Mouse (Mus musculus) heart, embryonic 15.5 days (tissue): ENCODE results near the gene Ankfn1. TPM values are rescaled to one million over a fixed set of nuclear protein-coding genes. Genes with fewer than 3 reads are reported as not detected.

Experiments
- ATAC-seq: fragments of 200-750 bp; cut with Nextera tagmentation; replicated peaks from 2 replicates; pipeline ENCODE4 v1.8.0; 2017; ENCODE audit warnings: low read depth, moderate TSS enrichment; ENCODE audit not compliant: insufficient number of reproducible peaks, insufficient read depth, low FRiP score
- H3K27ac ChIP-seq: fragments of 300-500 bp; sonication (generic); 2 replicates; pipeline ENCODE4 v1.5.1; 2015; ENCODE audit warnings: mild to moderate bottlenecking, inconsistent platforms
- H3K27me3 ChIP-seq: fragments of 300-500 bp; sonication (generic); 2 replicates; pipeline ENCODE4 v1.6.1; 2015; ENCODE audit warnings: inconsistent platforms
- H3K36me3 ChIP-seq: fragments of 300-500 bp; sonication (generic); 2 replicates; pipeline ENCODE4 v1.6.1; 2015; ENCODE audit warnings: mild to moderate bottlenecking, inconsistent platforms
- H3K4me1 ChIP-seq: fragments of 300-500 bp; sonication (generic); replicated peaks from 2 replicates; pipeline ENCODE4 v1.6.1; 2015; ENCODE audit warnings: inconsistent platforms
- H3K4me2 ChIP-seq: fragments of 300-500 bp; sonication (generic); 2 replicates; pipeline ENCODE4 v1.6.1; 2015; ENCODE audit warnings: inconsistent platforms, mild to moderate bottlenecking, moderate library complexity
- H3K4me3 ChIP-seq: fragments of 300-500 bp; sonication (generic); 2 replicates; pipeline ENCODE4 v1.5.1; 2015; ENCODE audit warnings: mild to moderate bottlenecking, inconsistent platforms
- H3K9ac ChIP-seq: fragments of 300-500 bp; sonication (generic); 2 replicates; pipeline ENCODE4 v1.6.1; 2015; ENCODE audit warnings: mild to moderate bottlenecking, inconsistent platforms
- H3K9me3 ChIP-seq: fragments of 300-500 bp; sonication (generic); replicated peaks from 2 replicates; pipeline ENCODE4 v1.6.1; 2016; ENCODE audit warnings: inconsistent platforms
- WGBS: fragments of 180-500 bp; shearing (Covaris S2); methylation state at CpG from one replicate; pipeline ENCODE4 v1.1.7; 2015; ENCODE audit warnings: mixed read lengths; 5-methylcytosine and 5-hydroxymethylcytosine counted together
- polyA plus RNA-seq: library from polyadenylated mRNA; unstranded; fragments of >200 nt; fragmentation: Nextera tagmentation; extraction: Ambion mirVana; gene quantifications from 2 replicates; pipeline ENCODE4 v1.2.1, GENCODE M21; 2015

Gene Ankfn1
- polyA plus RNA-seq, 1 experiment from 2014 or later = 0.04 TPM

- no peaks in the 10 kb centered on the region for H3K36me3 ChIP-seq
- no peak overlapping the region for H3K4me3 ChIP-seq
- no peak overlapping the region for H3K27ac ChIP-seq
- 84% methylated on average over 2 of the region's 2 CpGs for WGBS
- no peak overlapping the region for H3K4me2 ChIP-seq
- H3K9ac ChIP-seq = no peak overlapping the region
- no peaks in the 10 kb centered on the region for H3K4me1 ChIP-seq
- no peaks in the 10 kb centered on the region for H3K27me3 ChIP-seq
- ATAC-seq = no peak
- H3K9me3 ChIP-seq = no peaks in the 10 kb centered on the region
These were observed 12.3 kb downstream of the Ankfn1 start for GRCm38 (mm10) chr11:89765014-89765769.

GRCm38 (mm10) chr11:89733973-89734693 lies 43.3 kb downstream of the Ankfn1 start:
- H3K4me3 ChIP-seq = no peak overlapping the region
- no peak for ATAC-seq
- no peaks in the 10 kb centered on the region for H3K27me3 ChIP-seq

GRCm38 (mm10) chr11:89733526-89733925 lies 43.9 kb downstream of the Ankfn1 start:
- Histone ChIP-seq H3K4me1 (no peaks in the 10 kb centered on the region), H3K9me3 (no peaks in the 10 kb centered on the region), H3K4me2 (no peak overlapping the region), H3K9ac (no peak overlapping the region), H3K27me3 (no peaks in the 10 kb centered on the region), H3K4me3 (no peak overlapping the region), H3K36me3 (no peaks in the 10 kb centered on the region), H3K27ac (no peak overlapping the region)
- WGBS = 69% methylated on average over 7 of the region's 7 CpGs
- ATAC-seq = no peak

More at GRCm38 (mm10) chr11:89733973-89734693, 43.3 kb downstream of the Ankfn1 start:
- Histone ChIP-seq H3K36me3 (no peaks in the 10 kb centered on the region), H3K27ac (no peak overlapping the region), H3K4me1 (no peaks in the 10 kb centered on the region), H3K4me2 (no peak overlapping the region), H3K9ac (no peak overlapping the region), H3K9me3 (no peaks in the 10 kb centered on the region)
- 69% methylated on average over 10 of the region's 10 CpGs for WGBS

GRCm38 (mm10) chr11:89720847-89721246 lies 56.6 kb downstream of the Ankfn1 start:
- Histone ChIP-seq H3K4me3 (no peak overlapping the region), H3K36me3 (no peaks in the 10 kb centered on the region), H3K27ac (no peak overlapping the region), H3K4me1 (no peaks in the 10 kb centered on the region), H3K9me3 (no peaks in the 10 kb centered on the region), H3K27me3 (no peaks in the 10 kb centered on the region), H3K9ac (no peak overlapping the region), H3K4me2 (no peak overlapping the region)
- ATAC-seq = no peak
- 10% methylated on average over 5 of the region's 5 CpGs for WGBS

- H3K27ac ChIP-seq = no peak overlapping the region
- no peak for ATAC-seq
- no peak overlapping the region for H3K9ac ChIP-seq
- no peaks in the 10 kb centered on the region for H3K4me1 ChIP-seq
- no peaks in the 10 kb centered on the region for H3K27me3 ChIP-seq
- H3K9me3 ChIP-seq = no peaks in the 10 kb centered on the region
- no peak overlapping the region for H3K4me3 ChIP-seq
- H3K36me3 ChIP-seq = no peaks in the 10 kb centered on the region
- H3K4me2 ChIP-seq = no peak overlapping the region
- WGBS = 77% methylated on average over 14 of the region's 14 CpGs
These were observed 58.9 kb downstream of the Ankfn1 start for GRCm38 (mm10) chr11:89718491-89718982.

GRCm38 (mm10) chr11:89716351-89716750 lies 61.1 kb downstream of the Ankfn1 start:
- WGBS = 84% methylated on average over 7 of the region's 7 CpGs
- Histone ChIP-seq H3K27ac (no peak overlapping the region), H3K4me2 (no peak overlapping the region), H3K9ac (no peak overlapping the region), H3K4me3 (no peak overlapping the region), H3K27me3 (no peaks in the 10 kb centered on the region), H3K4me1 (no peaks in the 10 kb centered on the region), H3K9me3 (no peaks in the 10 kb centered on the region), H3K36me3 (no peaks in the 10 kb centered on the region)
- no peak for ATAC-seq

GRCm38 (mm10) chr11:89708526-89708925 lies 68.9 kb downstream of the Ankfn1 start:
- 90% methylated on average over 7 of the region's 7 CpGs for WGBS
- H3K4me1 ChIP-seq = no peaks in the 10 kb centered on the region

GRCm38 (mm10) chr11:89696431-89697403 lies 80.7 kb downstream of the Ankfn1 start:
- no peaks in the 10 kb centered on the region for H3K36me3 ChIP-seq
- ATAC-seq = no peak
- peaks cover 4% of the 10 kb centered on the region for H3K27me3 ChIP-seq
- H3K4me3 ChIP-seq = no peak overlapping the region
- no peak overlapping the region for H3K9ac ChIP-seq
- no peak overlapping the region for H3K27ac ChIP-seq
- H3K4me2 ChIP-seq = no peak overlapping the region
- WGBS = 54% methylated on average over 18 of the region's 18 CpGs
- H3K9me3 ChIP-seq = no peaks in the 10 kb centered on the region
- H3K4me1 ChIP-seq = no peaks in the 10 kb centered on the region

More at GRCm38 (mm10) chr11:89708526-89708925, 68.9 kb downstream of the Ankfn1 start:
- no peaks in the 10 kb centered on the region for H3K9me3 ChIP-seq
- no peak overlapping the region for H3K4me2 ChIP-seq
- no peak overlapping the region for H3K9ac ChIP-seq
- ATAC-seq = no peak
- H3K36me3 ChIP-seq = no peaks in the 10 kb centered on the region
- H3K27me3 ChIP-seq = no peaks in the 10 kb centered on the region
- no peak overlapping the region for H3K4me3 ChIP-seq
- H3K27ac ChIP-seq = no peak overlapping the region

GRCm38 (mm10) chr11:89693686-89694085 lies 83.8 kb downstream of the Ankfn1 start:
- WGBS = 83% methylated on average over 4 of the region's 4 CpGs
- Histone ChIP-seq H3K9me3 (no peaks in the 10 kb centered on the region), H3K9ac (no peak overlapping the region), H3K4me1 (no peaks in the 10 kb centered on the region), H3K4me2 (no peak overlapping the region), H3K27me3 (peaks cover 9% of the 10 kb centered on the region), H3K4me3 (no peak overlapping the region), H3K27ac (no peak overlapping the region), H3K36me3 (no peaks in the 10 kb centered on the region)
- ATAC-seq = no peak

- H3K4me1 ChIP-seq = no peaks in the 10 kb centered on the region
- H3K9ac ChIP-seq = no peak overlapping the region
- H3K4me3 ChIP-seq = no peak overlapping the region
- H3K9me3 ChIP-seq = no peaks in the 10 kb centered on the region
- 52% methylated on average over 2 of the region's 2 CpGs for WGBS
- no peak overlapping the region for H3K4me2 ChIP-seq
- no peak for ATAC-seq
- H3K27ac ChIP-seq = no peak overlapping the region
- no peaks in the 10 kb centered on the region for H3K27me3 ChIP-seq
- H3K36me3 ChIP-seq = no peaks in the 10 kb centered on the region
These were observed 100.5 kb downstream of the Ankfn1 start for GRCm38 (mm10) chr11:89676922-89677321.
